Mouse (Mus musculus) brain, embryonic 14.5 days (tissue): Measurements from ENCODE around the gene Psmb6.

Experiments
- CTCF ChIP-seq: fragments of 200-500 bp; IDR thresholded peaks from 2 replicates; pipeline ENCODE4 v1.5.1; 2012; ENCODE audit warnings: inconsistent platforms, mild to moderate bottlenecking, moderate library complexity, borderline replicate concordance; ENCODE audit not compliant: insufficient read depth, insufficient read length; ENCODE audit errors: extremely low read depth
- POLR2A ChIP-seq: fragments of 200-500 bp; IDR thresholded peaks from 2 replicates; pipeline ENCODE4 v1.6.1; 2012; ENCODE audit warnings: mild to moderate bottlenecking, inconsistent platforms, borderline replicate concordance; ENCODE audit not compliant: poor library complexity, insufficient read depth, insufficient read length, severe bottlenecking; ENCODE audit errors: extremely low read depth

- TF ChIP-seq CTCF (no peak), POLR2A (no peak)
Measured at GRCm38 (mm10) chr11:70526211-70526610, 1.0 kb downstream of the Psmb6 start.
